Mouse (Mus musculus) spleen, adult 2 months (tissue): ENCODE measurements around the gene Atp6v0e2.

Experiments used
- CTCF ChIP-seq: fragments of 200-500 bp; IDR thresholded peaks from 2 replicates; pipeline ENCODE4 v1.5.1; 2011; ENCODE audit warnings: mild to moderate bottlenecking, inconsistent platforms; ENCODE audit not compliant: insufficient read depth, insufficient read length, insufficient replicate concordance; ENCODE audit errors: extremely low read depth
- POLR2A ChIP-seq: fragments of 200-500 bp; IDR thresholded peaks from 2 replicates; pipeline ENCODE4 v1.6.1; 2011; ENCODE audit warnings: low read depth, low read length, inconsistent platforms

DNA sequence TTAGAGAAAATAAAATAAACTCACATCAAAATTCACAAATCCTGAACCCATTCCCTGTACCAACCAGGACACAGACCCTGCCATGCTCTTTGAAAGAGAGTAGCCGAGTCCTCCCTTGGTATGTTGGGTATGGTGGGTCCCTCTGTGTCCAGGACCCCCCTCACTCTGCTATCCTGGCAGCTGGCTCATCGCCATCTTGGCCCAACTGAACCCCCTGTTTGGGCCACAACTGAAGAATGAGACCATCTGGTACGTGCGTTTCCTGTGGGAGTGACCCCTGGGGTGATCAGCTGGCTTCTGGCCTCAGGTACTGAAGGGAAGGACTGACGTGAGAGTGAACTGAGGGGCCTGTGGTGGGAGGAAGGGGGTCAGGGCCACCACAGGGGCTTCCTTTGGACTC lies 2.4 kb downstream of the Atp6v0e2 start:
- no peak for TF ChIP-seq CTCF
- no peak for TF ChIP-seq POLR2A
